Mouse (Mus musculus): ENCODE measurements around the gene Spag4.
"Not testable (repeated sequence)": the region's sequence is repeated elsewhere in the genome, so short reads cannot be mapped to it uniquely, and the experiment has no call there.

Gene Spag4

GRCm38 (mm10) chr2:156110627-156111357, 45.8 kb downstream of the Spag4 start:
- no peak for DNase-seq (ENCODE audit: low spot score in 2 of 2)

- DNase-seq (ENCODE audit: low spot score in 2 of 2) = peak; percentile 80 to 85
Measured at GRCm38 (mm10) chr2:156111358-156112079, 46.5 kb downstream of the Spag4 start, which contains the start of the genes Cpne1 and Rbm12. Gene Cpne1 (minus strand): TSS chr2:156111965. Gene Rbm12 (minus strand): TSS chr2:156111978.

- DNase-seq (ENCODE audit: low spot score in 2 of 2) = not testable (repeated sequence)
Measured at GRCm38 (mm10) chr2:156112080-156112423, 47.1 kb downstream of the Spag4 start.

- no peak for DNase-seq (ENCODE audit: low spot score in 2 of 2)
Measured at GRCm38 (mm10) chr2:156119566-156119965, 54.6 kb downstream of the Spag4 start.
